Mouse (Mus musculus): ENCODE measurements around the gene Grik1.

GRCm38 (mm10) chr16:87902049-87902448 lies 388.0 kb downstream of the Grik1 start:
- TF ChIP-seq CTCF (IDR thresholded peaks at IDR 0.05; ENCODE audit: extremely low read depth, insufficient read depth, insufficient read length, insufficient replicate concordance) = no peak
- TF ChIP-seq POLR2A (IDR thresholded peaks at IDR 0.05; ENCODE audit: low read depth, low read length) = no peak
